Comparison of ENCODE assay signal across 8 mouse cellular contexts in genomic region chr15:88843486-88844097, GRCm38 (mm10). TPM values are rescaled to one million over a fixed set of nuclear protein-coding genes. Genes with fewer than 3 reads are reported as not detected.
DNase-seq lines count a peak whose midpoint lies in the region; ATAC-seq and TF ChIP-seq lines count a peak whose summit lies in the region.

No protein-coding gene starts in this region.

- no peaks in the 10 kb centered on the region for H3K27me3 ChIP-seq in kidney, embryonic 14.5 days (ENCODE audit: control insufficient read depth, insufficient read depth, low read length)
- no peaks in the 10 kb centered on the region for H3K27me3 ChIP-seq in C2C12 (ENCODE audit: control insufficient read depth, insufficient read depth, insufficient read length)
- H3K27me3 ChIP-seq in forebrain, postnatal 0 days (ENCODE audit: insufficient read depth, low read length), result no peaks in the 10 kb centered on the region

- H3K9me3 ChIP-seq in kidney, embryonic 14.5 days (ENCODE audit: control insufficient read depth, low read length), result no peaks in the 10 kb centered on the region
- H3K9me3 ChIP-seq in forebrain, postnatal 0 days (ENCODE audit: low read length), result no peaks in the 10 kb centered on the region

- H3K79me2 ChIP-seq in C2C12 (ENCODE audit: control insufficient read depth, insufficient read depth), result no peaks in the 10 kb centered on the region

- DNase-seq in kidney, postnatal 4 days, result peak; percentile 36 to 51
- peak; percentile 66 for DNase-seq in 3T3-L1 (ENCODE audit: low read depth, low spot score)
- peak; percentile 36 for DNase-seq in forebrain, postnatal 0 days
- no peak for DNase-seq in urinary bladder, postnatal 25 days (ENCODE audit: low spot score)
- no peak for DNase-seq in testis, postnatal 10 days (ENCODE audit: low spot score)
- DNase-seq in adrenal gland, adult 2 months, result no peak

- no peak for ATAC-seq in kidney, embryonic 14.5 days (ENCODE audit: low FRiP score, low TSS enrichment)
- peak; percentile 57 for ATAC-seq in forebrain, postnatal 0 days

- H3K79me3 ChIP-seq in C2C12 (ENCODE audit: low read depth), result no peaks in the 10 kb centered on the region

- H3K4me1 ChIP-seq in kidney, embryonic 14.5 days (ENCODE audit: control insufficient read depth, insufficient read depth, low read length), result peaks cover 5% of the 10 kb centered on the region; the same call in 1 of the 2 replicates
- peaks cover 9% of the 10 kb centered on the region; the same call in 1 of the 2 replicates for H3K4me1 ChIP-seq in forebrain, postnatal 0 days (ENCODE audit: insufficient read depth)

- no peak overlapping the region for H3K4me2 ChIP-seq in kidney, embryonic 14.5 days (replicated peaks; ENCODE audit: low read depth, low read length)
- no peak overlapping the region for H3K4me2 ChIP-seq in forebrain, postnatal 0 days (ENCODE audit: low read depth)

- peak overlapping the region; percentile 36 for H3ac ChIP-seq in C2C12 (ENCODE audit: control insufficient read depth, insufficient read length, low read depth)

- H3K27ac ChIP-seq in kidney, embryonic 14.5 days (ENCODE audit: low read depth, low read length), result no peak overlapping the region
- H3K27ac ChIP-seq in forebrain, postnatal 0 days (ENCODE audit: low read depth, low read length), result no peak overlapping the region

- no peaks in the 10 kb centered on the region for H3K36me3 ChIP-seq in kidney, embryonic 14.5 days (ENCODE audit: control insufficient read depth, insufficient read depth, low read length)
- H3K36me3 ChIP-seq in C2C12 (ENCODE audit: control insufficient read depth, insufficient read depth), result no peaks in the 10 kb centered on the region
- H3K36me3 ChIP-seq in forebrain, postnatal 0 days (ENCODE audit: insufficient read depth), result no peaks in the 10 kb centered on the region

- no peak for TF ChIP-seq CTCF in C2C12 (IDR thresholded peaks at IDR 0.05; ENCODE audit: control insufficient read depth, insufficient read depth, insufficient read length)
- no peak for TF ChIP-seq CTCF in forebrain, postnatal 0 days (IDR thresholded peaks at IDR 0.05; ENCODE audit: low read depth)

- no peak overlapping the region for H3K4me3 ChIP-seq in kidney, embryonic 14.5 days (ENCODE audit: low read length)
- no peak overlapping the region for H3K4me3 ChIP-seq in C2C12 (ENCODE audit: insufficient read depth, poor library complexity, severe bottlenecking)
- no peak overlapping the region for H3K4me3 ChIP-seq in forebrain, postnatal 0 days (ENCODE audit: low read depth, low read length)

- H3K9ac ChIP-seq in kidney, embryonic 14.5 days (ENCODE audit: low read depth, low read length), result no peak overlapping the region
- H3K9ac ChIP-seq in forebrain, postnatal 0 days, result no peak overlapping the region

- 38% methylated on average over 8 of the region's 8 CpGs for WGBS in kidney, embryonic 14.5 days
- 29% methylated on average over 8 of the region's 8 CpGs for WGBS in forebrain, postnatal 0 days

TF ChIP-seq in C2C12, 6 proteins besides CTCF, POLR2A, EP300 and RAD21:
- TF ChIP-seq FOSL1 (IDR thresholded peaks at IDR 0.05; ENCODE audit: insufficient read depth, low read length, poor library complexity, severe bottlenecking), result peak; percentile 48
- no peak for TF ChIP-seq CEBPB (IDR thresholded peaks at IDR 0.05; ENCODE audit: low read depth)
- peak; percentile 84 for TF ChIP-seq MYOD1 (IDR thresholded peaks at IDR 0.05; ENCODE audit: control insufficient read depth, insufficient read length, low read depth)
- TF ChIP-seq USF1 (IDR thresholded peaks at IDR 0.05; ENCODE audit: low read depth), result no peak

RNA-seq across cellular contexts. Expression of gene Pim3, which starts 18.4 kb away (rescaled TPM):
- 37.4 and 46.2 TPM in 2 replicates for polyA plus RNA-seq in kidney, embryonic 14.5 days (2014; fragmentation: Nextera tagmentation; extraction: Ambion mirVana)
- 68.3 TPM for polyA plus RNA-seq in C2C12 (2012; fragmentation: generic; extraction: Trizol)
- total RNA-seq in forebrain, postnatal 0 days (2014; rRNA removed), result 65.5 and 70.6 TPM in 2 replicates
- 61.9 and 65.2 TPM in 2 replicates for polyA plus RNA-seq in forebrain, postnatal 0 days (2015; fragmentation: Nextera tagmentation; extraction: Ambion mirVana)
- 100 to 1,000 TPM in 1 of 2 experiments, 10 to 100 TPM in 1; 71.7 to 105 TPM for total RNA-seq in adrenal gland, adult 2 months (2021)
- 156 and 157 TPM in 2 replicates for polyA plus RNA-seq in adrenal gland, adult 2 months (2012; rRNA removed)

RNA-seq across cellular contexts. Expression of gene Creld2, which starts 24.1 kb away (rescaled TPM):
- polyA plus RNA-seq in kidney, embryonic 14.5 days (2014; fragmentation: Nextera tagmentation; extraction: Ambion mirVana), result 80.3 and 100 TPM in 2 replicates
- 107 TPM for polyA plus RNA-seq in C2C12 (2012; fragmentation: generic; extraction: Trizol)
- 30.9 and 31.6 TPM in 2 replicates for total RNA-seq in forebrain, postnatal 0 days (2014; rRNA removed)
- polyA plus RNA-seq in forebrain, postnatal 0 days (2015; fragmentation: Nextera tagmentation; extraction: Ambion mirVana), result 40.2 and 43.9 TPM in 2 replicates
- 10 to 100 TPM; 44.8 to 45.6 TPM for total RNA-seq in adrenal gland, adult 2 months (2021)
- polyA plus RNA-seq in adrenal gland, adult 2 months (2012; rRNA removed), result 25.5 and 25.7 TPM in 2 replicates

RNA-seq across cellular contexts. Expression of gene Alg12, which starts 24.5 kb away (rescaled TPM):
- 8.6 and 13.7 TPM in 2 replicates for polyA plus RNA-seq in kidney, embryonic 14.5 days (2014; fragmentation: Nextera tagmentation; extraction: Ambion mirVana)
- 14.2 TPM for polyA plus RNA-seq in C2C12 (2012; fragmentation: generic; extraction: Trizol)
- total RNA-seq in forebrain, postnatal 0 days (2014; rRNA removed), result 10.2 and 11.9 TPM in 2 replicates
- 5.5 and 7.6 TPM in 2 replicates for polyA plus RNA-seq in forebrain, postnatal 0 days (2015; fragmentation: Nextera tagmentation; extraction: Ambion mirVana)
- total RNA-seq in adrenal gland, adult 2 months (2021), result 10 to 100 TPM; 15.2 to 19.2 TPM
- 20.4 and 21.2 TPM in 2 replicates for polyA plus RNA-seq in adrenal gland, adult 2 months (2012; rRNA removed)

Comparison
In these comparisons a context has a peak if more than half of its experiments do, and no peak if none do; other contexts are left out.
1. DNase-seq: peak in kidney, postnatal 4 days (2 of 2), 3T3-L1 (single experiment) and forebrain, postnatal 0 days (single experiment); none in urinary bladder, postnatal 25 days (single experiment), testis, postnatal 10 days (single experiment) and adrenal gland, adult 2 months (single experiment).